Mouse (Mus musculus) embryo, embryonic 11.5 days (tissue): Measurements from ENCODE around the gene Ahcyl1.

Source experiments
- DNase-seq: peaks from one replicate; pipeline ENCODE4 v3.0.0-alpha.2; 2012; ENCODE audit warnings: low read depth, low spot score

The Ahcyl1 gene

DNA sequence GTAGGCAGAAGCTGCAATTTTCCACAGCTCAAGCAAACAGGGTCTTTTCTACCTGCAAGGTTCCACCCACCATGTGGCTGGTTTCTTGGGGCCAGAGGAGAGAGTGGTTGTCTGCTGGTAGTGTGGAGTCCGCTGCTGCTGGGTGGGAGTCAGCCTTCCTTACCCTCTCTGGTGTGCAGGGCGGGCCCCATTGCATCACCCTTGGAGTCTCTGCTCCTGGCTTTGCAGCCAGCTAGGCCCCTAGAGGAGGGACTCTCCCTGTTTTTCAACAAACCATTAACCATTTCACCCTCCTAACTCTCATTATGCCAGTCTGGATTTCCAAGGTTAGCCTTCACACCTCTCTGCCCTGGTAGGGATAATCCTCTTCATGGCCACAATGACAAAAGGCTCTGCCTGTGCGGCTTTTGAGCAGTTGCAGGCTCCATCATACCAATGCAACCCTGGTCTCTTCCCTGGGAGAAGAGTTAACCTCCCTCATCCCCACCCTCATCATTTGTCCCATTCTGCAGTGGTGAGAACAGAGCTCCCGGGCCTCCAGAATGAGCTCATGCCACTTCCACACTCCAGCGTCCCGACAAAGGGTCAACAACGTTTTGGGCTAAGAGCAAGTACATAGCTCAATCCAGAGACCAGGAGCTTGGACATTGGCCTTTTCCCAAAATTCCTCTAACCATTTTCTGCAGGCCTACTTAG is 7.5 kb upstream of the Ahcyl1 start:
- no peak for DNase-seq

- no peak for DNase-seq
Measured at GRCm38 (mm10) chr3:107701767-107702394, 5.5 kb upstream of the Ahcyl1 start.

DNA sequence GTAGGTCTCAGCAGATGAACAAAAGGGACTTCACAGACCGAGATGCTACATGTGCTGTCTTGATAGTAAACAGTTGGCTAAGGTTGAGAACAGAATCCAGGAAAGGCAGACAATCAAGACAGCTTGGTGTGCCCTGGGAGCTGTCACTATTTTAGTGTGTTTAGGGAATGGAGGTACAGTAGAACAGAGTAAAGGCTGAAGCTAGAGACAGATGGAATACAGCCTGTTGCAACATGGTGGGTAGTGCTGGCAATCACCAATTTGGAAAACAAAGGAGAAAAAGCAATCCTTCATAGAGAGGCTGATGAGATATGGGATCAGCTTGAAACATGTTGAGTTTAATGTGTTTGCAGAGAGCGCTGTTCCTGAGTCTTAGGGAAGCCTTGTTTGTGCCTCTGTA is 4.3 kb upstream of the Ahcyl1 start:
- DNase-seq, result no peak

DNA sequence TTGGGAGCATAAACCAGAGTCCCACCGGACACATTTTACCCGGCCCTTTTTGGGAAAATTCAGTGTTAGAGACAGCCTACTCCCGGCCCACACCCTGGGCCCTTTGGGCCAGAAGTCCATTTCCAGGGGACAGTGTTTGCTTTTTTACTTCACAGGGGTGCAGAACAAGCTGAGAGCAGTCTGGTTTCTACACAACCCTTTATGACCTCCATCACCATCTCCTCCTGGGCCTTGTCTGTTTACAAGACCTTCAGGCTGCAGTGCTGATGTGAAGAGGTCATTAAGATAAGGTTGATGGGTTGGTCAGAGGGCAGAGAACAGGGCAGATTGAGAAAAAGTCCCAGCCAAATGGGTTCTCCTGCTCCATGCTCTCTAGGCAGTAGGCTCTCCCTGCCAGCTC is 550 bp upstream of the Ahcyl1 start:
- DNase-seq, result no peak

DNA sequence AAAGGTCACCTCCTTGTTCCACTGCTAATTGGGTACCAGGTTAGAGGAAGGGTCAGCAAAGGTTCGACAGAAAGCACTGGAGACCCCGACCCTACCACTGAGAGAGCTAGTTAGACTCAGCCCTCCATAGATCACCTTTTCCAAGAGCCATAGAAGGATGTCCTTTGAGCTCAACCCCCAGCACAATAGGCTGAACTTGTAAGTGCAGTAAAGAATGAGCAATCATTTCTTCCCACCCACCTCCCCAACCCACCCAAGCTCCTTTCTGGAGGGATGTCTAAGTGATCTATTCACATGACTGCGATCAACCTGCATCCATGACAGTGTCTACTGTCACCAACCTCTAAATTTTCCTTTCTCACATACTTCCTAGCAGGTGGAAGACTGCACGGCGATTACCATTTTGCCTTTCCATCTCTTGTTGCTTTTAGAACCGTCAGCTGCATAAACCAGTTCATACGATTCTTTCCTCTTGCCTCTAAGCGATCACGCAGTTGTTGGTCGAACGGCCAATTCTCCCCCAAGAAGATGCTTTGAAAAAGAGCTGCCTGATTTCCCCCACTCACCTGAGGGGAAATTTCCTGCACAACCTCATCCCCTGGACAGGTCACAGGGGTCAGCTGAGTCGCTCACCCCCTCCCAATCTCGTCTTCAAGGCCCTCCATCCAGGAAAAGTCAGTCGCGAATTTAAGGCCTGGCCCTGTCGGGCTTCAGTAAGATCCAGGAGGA is 977 bp downstream of the Ahcyl1 start:
- no peak for DNase-seq

- DNase-seq, result no peak
Measured at GRCm38 (mm10) chr3:107694256-107694900, 2.0 kb downstream of the Ahcyl1 start.

DNA sequence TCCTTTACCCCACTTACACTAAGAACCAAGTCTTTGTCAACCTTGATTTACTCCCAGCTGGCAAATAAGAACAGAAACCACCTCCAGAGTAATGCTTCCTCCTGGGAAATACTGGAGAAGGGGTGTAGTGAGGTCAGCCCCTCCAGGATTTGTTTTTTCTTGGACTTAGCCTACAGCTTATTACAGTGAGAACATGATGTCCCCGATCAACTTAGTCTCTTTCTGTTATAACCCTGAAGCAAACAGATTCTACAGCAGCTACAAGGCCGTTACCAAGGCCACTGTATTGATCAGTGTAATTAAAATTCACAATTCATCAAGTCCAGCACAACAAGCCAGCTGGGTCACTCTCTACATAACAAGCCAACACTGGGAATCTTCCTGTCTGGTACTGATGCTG is 6.0 kb downstream of the Ahcyl1 start:
- DNase-seq, result no peak

GRCm38 (mm10) chr3:107689245-107689644 is 7.1 kb downstream of the Ahcyl1 start:
- no peak for DNase-seq

DNA sequence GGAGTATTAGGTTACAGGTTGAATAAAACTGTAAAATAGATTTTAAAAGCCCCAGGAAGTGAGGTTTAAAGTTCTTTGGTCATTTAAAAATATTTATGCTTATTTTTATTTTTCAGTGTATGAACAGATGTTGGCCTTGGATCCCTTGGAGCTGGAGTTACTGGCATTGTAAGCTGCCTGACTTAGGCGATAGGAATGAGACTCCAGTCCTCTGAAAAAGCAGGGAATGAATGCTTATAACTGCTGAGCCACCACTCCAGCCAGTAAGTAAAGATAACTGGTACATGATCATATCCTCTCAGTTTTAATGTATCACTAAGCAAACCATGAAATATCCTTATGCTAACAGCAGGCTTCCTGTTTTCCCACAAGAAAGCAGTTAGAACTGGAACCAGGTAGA is 8.1 kb downstream of the Ahcyl1 start:
- no peak for DNase-seq

DNA sequence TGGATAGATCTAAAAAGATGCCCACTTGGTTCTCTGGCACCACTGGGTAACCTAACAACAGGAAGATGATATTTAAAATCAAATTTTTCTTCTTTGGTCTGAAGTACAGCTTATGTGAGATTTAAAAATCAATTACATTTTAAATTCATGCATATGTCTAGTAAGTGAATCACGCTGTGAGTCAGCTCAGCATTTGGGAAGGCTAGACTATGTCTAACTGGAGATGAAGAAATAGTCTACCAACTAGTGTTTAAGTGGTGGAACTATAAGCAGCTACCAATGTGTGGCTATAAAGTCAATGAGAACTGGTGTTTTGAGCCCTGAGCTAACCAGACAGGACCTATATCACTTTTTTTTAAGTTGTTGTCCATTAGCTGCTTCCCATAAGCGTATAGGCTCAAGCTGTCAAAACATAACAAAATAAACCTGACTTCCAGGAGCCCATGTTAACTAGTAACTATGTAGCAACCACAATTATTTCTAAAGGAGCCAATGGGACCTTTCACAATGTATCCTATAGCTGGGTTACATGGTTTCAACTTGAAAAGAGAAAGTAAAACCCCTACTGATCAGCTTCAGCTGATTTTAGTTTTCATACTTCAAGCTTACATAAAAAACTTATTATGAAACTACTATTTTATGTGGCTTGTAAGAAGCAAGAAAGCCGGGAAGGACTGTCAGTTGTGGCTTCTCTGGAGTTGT is 9.9 kb downstream of the Ahcyl1 start:
- DNase-seq, result no peak

DNA sequence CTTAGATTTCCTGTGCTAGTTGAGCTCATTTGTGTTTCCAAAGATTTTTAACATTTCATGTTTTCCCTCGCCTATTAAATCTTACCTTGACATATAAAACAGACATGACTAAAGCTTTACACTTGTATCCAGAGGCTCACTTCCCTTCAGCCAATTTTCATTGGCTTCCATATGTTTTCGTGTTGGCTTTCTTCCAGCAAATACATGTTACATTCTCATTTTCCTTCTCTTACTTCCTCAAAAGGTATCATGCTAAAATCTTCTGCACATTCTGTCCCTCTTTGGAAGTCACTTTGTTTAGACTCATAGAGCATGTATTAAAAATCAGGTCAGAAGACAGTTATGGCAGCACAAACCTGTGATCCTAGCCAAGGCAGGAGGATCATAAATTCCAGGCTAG is 10.7 kb downstream of the Ahcyl1 start:
- no peak for DNase-seq

- no peak for DNase-seq
Measured at GRCm38 (mm10) chr3:107683587-107683986, 12.8 kb downstream of the Ahcyl1 start.

DNA sequence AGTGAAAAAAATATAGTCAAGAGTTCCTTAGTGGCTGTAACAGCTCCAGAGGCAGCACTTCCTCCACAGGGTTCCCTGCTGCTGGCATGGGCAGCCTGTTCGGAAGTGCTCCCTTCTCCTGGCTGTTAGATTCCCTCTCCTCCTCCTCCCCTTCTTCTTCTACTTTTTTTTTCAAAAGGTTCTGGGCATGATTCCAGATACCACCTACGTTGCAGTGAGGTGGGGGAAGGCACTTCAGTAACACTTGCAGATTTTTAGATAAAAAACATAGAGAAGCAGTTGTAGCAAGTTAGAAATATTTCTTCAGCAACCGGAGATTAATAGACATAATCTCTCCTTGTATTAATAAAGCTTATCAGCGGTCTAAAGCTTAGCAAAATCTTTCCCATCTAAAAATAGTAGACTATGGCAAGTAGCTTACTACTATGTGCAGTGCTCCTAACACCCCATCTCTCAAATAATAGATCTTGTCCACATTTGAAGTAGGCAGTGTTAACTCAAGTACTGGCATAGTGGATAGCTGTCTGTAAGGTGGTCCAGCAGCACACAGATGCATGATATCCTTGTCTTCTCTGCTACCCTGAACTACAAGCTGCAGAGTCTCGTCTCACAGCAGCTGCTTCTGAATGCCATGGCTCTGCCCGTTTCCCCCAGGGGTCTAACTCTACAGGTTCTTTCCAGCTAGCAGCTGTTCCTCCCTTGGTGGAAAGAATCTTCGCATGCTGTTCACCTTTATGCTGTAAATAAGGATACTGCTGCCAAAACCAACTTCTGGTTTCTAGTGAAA is 15.4 kb downstream of the Ahcyl1 start:
- DNase-seq, result no peak

GRCm38 (mm10) chr3:107671509-107671908 is 24.9 kb downstream of the Ahcyl1 start:
- no peak for DNase-seq

DNA sequence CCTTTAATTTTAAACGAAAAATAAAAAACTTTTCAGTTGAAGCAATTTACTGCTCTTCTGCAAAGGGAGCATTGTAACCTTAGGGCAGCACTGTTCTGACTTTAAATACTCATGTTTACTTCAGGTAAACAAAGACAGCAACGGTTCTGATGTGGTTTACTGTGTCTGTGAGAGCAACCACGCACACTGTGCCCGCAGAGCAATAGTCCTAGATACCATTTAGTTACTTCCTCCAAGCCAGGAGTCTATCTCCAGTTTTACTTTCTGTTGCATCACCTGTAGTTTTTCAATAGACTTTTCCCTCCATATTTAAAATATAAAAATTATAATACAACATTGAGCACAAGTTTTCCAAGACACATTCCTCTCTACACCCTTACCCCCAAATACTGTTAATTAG is 25.9 kb downstream of the Ahcyl1 start:
- no peak for DNase-seq

- no peak for DNase-seq
Measured at GRCm38 (mm10) chr3:107668786-107669185, 27.6 kb downstream of the Ahcyl1 start.

DNA sequence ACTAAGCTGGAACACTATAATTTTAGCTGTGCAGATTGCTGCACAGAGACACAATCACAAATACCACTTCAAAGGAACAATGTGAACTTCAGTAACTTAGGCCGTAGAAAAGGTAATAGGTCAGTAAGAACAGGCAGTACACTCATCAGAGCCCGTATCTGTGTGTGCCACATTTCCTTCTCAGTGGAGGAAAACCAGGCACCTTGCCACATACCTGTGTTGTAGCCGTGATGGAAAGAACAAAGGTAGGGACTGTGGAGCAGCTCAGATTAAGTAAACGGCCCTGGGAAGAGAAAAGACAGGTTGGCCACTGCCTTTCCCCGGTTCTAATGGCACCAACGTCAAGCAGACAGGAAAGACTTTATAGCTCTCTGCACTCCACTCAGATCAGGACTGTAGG is 28.9 kb downstream of the Ahcyl1 start:
- no peak for DNase-seq

DNA sequence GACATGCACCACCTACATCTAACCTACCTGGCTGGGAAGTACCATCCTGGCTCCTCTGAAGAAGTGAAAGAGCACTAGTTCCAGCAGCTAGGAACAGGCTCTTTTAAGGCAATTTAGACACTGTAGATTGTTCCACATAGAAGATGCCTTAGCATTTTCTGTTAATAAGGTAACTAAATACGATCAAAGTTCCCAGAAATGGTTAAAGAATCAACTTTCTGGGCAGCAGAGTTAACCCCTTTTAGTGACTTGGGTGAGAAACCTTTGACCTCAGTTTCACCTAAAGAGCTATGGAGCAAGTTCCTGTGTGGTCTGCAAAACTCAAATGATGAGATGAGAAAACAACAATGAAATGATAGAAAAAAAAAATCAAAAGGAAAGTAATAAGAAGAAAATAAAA is 31.7 kb downstream of the Ahcyl1 start:
- DNase-seq, result no peak

GRCm38 (mm10) chr3:107659000-107659399 is 37.4 kb downstream of the Ahcyl1 start:
- DNase-seq, result no peak

DNA sequence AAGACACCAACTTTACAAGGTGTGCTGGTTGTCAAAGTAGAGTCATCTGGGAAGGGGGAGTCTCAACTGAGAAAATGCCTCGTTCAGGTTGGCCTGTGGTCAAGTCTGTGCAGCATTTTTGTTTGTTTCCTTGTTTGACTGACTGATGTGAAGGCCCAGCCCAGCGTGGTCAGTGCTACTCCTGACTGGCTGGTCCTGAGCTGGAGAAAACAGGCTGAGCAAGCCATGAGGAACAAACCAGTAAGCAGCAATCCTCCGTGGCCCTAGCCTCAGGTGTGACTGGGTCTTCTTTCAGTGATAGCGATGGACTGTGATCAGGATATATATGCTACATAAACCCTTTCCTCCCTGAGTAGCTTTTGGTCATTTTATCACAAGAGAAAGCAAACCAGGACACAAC is 39.5 kb downstream of the Ahcyl1 start:
- no peak for DNase-seq

DNA sequence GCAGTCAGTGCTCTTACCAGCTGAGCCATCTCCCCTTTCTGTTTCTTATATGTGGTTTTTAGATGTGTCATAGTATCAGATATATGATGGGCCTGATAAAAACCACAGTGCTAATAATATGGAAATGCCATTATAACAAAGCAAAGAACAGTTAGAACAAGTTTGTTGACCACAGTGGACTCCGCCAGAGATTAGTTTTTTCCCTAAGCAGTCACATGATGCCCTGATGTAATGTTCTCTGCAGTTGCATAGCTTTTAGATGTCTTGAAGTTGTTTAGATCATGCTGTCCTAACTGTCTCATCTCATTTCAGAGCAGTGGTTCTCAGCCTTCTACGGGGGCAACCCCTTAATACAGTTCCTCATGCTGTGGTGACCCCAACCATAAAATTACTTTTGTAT is 40.2 kb downstream of the Ahcyl1 start:
- no peak for DNase-seq
